Mouse (Mus musculus): ENCODE data around the gene Slc19a2. TPM values are rescaled to one million over a fixed set of nuclear protein-coding genes. Genes with fewer than 3 reads are reported as not detected.

Slc19a2 gene
- polyA plus RNA-seq, 1 experiment from 2014 or later = 26.6 TPM

DNA sequence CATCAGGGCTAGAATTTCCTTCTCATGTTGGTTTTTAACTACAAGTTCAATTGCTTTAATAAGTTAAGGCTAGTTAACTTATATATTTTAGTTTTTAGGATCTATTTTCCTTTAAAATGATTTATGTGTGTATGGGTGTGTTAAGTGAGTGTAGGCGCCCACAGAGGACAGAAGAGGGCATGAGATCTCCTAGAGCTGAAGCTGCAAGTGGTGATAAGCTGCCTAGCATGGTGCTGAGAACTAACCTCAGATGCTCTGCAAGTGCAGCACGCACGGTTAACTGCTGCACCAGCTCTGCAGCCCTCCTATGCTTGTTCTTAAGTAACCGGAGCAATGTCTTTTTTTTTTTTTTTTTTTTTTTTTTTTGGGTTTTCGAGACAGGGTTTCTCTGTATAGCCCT, 47.6 kb downstream of the Slc19a2 start:
- 76% methylated on average over 4 of the region's 5 CpGs for WGBS (ENCODE audit: insufficient replicate concordance)
- Histone ChIP-seq H3K9me3 (replicated peaks) (no peaks in the 10 kb centered on the region), H3K4me3 (no peak overlapping the region), H3K9ac (no peak overlapping the region), H3K27ac (no peak overlapping the region), H3K36me3 (peaks cover 82% of the 10 kb centered on the region), H3K4me2 (no peak overlapping the region), H3K27me3 (replicated peaks) (no peaks in the 10 kb centered on the region), H3K4me1 (no peaks in the 10 kb centered on the region)
- no peak for ATAC-seq

DNA sequence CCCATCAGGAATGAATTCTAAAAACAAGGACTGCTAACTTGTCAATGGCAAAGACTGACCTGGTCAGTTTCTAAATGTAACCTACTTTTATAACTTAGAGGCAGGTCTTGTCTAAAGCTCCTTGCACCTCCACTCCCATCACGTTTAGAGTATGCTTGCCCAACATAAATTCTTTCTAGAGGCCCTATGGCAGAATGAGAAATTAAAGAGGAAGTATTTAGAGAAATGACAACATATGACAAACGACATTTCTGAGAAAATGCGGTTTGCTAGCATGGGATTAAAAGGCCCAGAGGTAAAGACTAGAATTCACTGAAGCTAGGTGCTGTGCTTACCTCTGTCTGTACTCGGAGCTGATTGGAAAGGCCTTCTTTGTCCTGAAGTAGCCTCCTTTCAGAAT, 53.1 kb downstream of the Slc19a2 start:
- no peak for ATAC-seq
- Histone ChIP-seq H3K27me3 (replicated peaks) (no peaks in the 10 kb centered on the region), H3K4me1 (peaks cover 5% of the 10 kb centered on the region), H3K27ac (no peak overlapping the region), H3K9ac (no peak overlapping the region), H3K4me3 (no peak overlapping the region), H3K36me3 (peaks cover 61% of the 10 kb centered on the region), H3K4me2 (no peak overlapping the region), H3K9me3 (replicated peaks) (no peaks in the 10 kb centered on the region)
- WGBS (ENCODE audit: insufficient replicate concordance) = 77% methylated on average over 4 of the region's 4 CpGs

DNA sequence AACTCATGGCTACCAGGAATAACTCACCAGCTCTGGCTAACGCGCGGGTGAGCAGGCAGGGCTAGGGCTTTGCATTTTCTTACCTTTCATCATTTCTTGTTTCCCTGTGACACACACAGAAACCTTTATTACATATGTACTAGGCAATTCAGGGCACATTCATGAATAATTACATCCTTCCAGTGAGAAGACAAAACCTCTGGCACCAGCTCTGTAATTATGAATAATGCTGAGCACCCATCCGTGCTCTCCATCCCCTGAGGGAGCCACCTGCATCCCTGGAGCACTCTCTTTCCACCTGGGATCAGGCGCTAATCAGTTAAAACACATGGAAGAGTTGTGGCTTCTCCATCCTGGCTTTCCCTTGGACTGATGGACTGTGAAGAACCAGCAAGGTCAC, 55.0 kb downstream of the Slc19a2 start, which contains the start of gene Nme7:
Gene Nme7, plus strand, starts transcription at position 301 of the 400 bp plus-strand sequence.
- no peak within 1 kb of the TSS for H3K4me2 ChIP-seq
- H3K9me3 ChIP-seq (replicated peaks) = no peaks in the 10 kb centered on the region
- no peak within 1 kb of the TSS for H3K27ac ChIP-seq
- no peak within 1 kb of the TSS for H3K4me3 ChIP-seq
- peaks cover 14% of the 10 kb centered on the region for H3K4me1 ChIP-seq
- ATAC-seq = no peak
- no peaks in the 10 kb centered on the region for H3K27me3 ChIP-seq (replicated peaks)
- 82% methylated on average over 5 of the region's 5 CpGs for WGBS (ENCODE audit: insufficient replicate concordance)
- no peak within 1 kb of the TSS for H3K9ac ChIP-seq
- H3K36me3 ChIP-seq = peaks cover 44% of the 10 kb centered on the region

DNA sequence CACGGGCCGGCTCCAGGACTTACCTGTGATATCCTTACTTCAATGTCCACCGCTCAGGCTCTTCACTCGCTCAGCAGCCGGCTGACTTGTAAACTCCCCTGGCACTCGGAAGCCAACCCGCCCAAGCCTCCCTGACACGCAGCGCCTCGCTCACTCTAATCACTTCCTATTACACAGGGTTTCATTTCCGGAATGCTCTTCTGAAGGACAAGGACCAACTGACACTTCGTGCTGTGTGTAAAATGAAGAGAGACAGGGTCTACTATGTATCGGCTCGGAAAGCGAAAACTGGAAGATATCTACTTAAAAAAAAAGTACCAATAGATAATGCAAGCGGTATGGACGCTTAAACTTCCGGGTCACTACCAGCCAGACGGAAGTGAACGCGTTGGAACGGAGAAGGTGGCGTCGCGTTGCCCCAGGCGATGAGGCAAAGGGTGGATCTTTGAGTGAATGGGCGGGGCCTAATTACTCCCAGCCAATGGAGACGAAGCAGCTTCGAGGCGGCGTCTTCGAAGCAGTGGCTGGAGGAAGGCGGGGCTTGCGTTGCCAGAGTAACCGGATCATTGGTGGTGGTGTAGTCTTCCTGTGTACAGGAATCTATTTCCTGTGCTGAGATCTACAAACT, 58.4 kb downstream of the Slc19a2 start, which contains the start of gene Blzf1:
Gene Blzf1, minus strand, starts transcription at position 366 of the 628 bp plus-strand sequence.
- H3K36me3 ChIP-seq = peaks cover 11% of the 10 kb centered on the region
- H3K9ac ChIP-seq = peak within 1 kb of the TSS; percentile 82
- H3K27me3 ChIP-seq (replicated peaks) = no peaks in the 10 kb centered on the region
- peak within 1 kb of the TSS; percentile 73 for H3K27ac ChIP-seq
- no peaks in the 10 kb centered on the region for H3K9me3 ChIP-seq (replicated peaks)
- H3K4me1 ChIP-seq = peaks cover 14% of the 10 kb centered on the region
- peak within 1 kb of the TSS; percentile 91 for H3K4me2 ChIP-seq
- H3K4me3 ChIP-seq = peak within 1 kb of the TSS; percentile 82
- ATAC-seq = peak; percentile 99
- WGBS (ENCODE audit: insufficient replicate concordance) = under 1% methylated on average over 35 of the region's 35 CpGs

DNA sequence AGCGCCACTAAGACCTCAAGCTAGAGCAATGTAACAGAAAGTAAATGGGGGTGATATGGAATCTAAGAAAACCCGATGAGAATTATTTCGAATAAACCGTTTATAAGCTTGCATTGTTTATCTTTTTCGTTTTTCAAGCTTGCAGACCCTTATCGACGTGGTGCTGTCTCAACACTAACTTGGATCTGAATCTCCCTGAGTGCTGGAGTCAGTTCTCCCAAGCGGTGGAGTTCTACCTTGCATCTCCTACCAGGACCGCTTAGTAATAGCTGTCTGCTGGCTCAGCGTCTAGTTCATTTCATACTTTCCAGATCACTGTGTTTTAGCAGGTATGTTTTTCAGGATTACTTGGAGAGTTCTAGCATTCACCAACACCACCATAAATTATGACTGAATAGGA, 59.1 kb downstream of the Slc19a2 start:
- ATAC-seq = no peak
- H3K9ac ChIP-seq = peak overlapping the region; percentile 69
- peaks cover 9% of the 10 kb centered on the region for H3K36me3 ChIP-seq
- H3K4me2 ChIP-seq = peak overlapping the region; percentile 91
- no peaks in the 10 kb centered on the region for H3K9me3 ChIP-seq (replicated peaks)
- peak overlapping the region; percentile 41; the same call in 1 of the 2 replicates for H3K27ac ChIP-seq
- no peaks in the 10 kb centered on the region for H3K27me3 ChIP-seq (replicated peaks)
- H3K4me3 ChIP-seq = peak overlapping the region; percentile 82
- H3K4me1 ChIP-seq = peaks cover 14% of the 10 kb centered on the region
- WGBS (ENCODE audit: insufficient replicate concordance) = 12% methylated on average over 10 of the region's 10 CpGs

DNA sequence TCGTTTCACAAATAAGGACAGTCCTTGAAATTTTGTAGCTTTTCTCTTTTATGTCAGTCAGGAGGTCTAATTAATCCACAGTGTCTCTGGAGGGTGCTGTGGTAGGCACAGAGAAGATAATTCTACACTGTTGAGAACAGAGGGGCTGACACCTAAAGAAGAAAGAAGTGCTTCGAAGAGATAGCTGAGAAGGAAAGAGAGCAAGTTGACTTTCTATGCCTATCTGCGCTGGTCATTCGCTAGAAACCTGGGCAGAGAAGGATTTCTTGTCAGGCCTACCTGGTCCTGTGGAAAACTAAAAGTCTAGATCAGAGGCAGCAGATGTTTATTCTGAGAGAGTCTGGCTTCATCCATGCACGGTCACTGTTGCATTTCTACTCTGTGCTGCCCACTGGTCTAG, 65.2 kb downstream of the Slc19a2 start:
- no peaks in the 10 kb centered on the region for H3K9me3 ChIP-seq (replicated peaks)
- H3K27ac ChIP-seq = no peak overlapping the region
- no peak overlapping the region for H3K4me2 ChIP-seq
- H3K4me1 ChIP-seq = peaks cover 13% of the 10 kb centered on the region
- H3K9ac ChIP-seq = no peak overlapping the region
- 78% methylated on average over 5 of the region's 5 CpGs for WGBS (ENCODE audit: insufficient replicate concordance)
- H3K27me3 ChIP-seq (replicated peaks) = no peaks in the 10 kb centered on the region
- H3K4me3 ChIP-seq = no peak overlapping the region
- H3K36me3 ChIP-seq = peaks cover 4% of the 10 kb centered on the region
- ATAC-seq = no peak

Other genes with a start within 250 kb of the Slc19a2 start
- 0.05 TPM in 1 of 2 replicates, not detected in the other for gene Sele, start 200.8 kb upstream of the Slc19a2 start, polyA plus RNA-seq (2016; fragmentation: Nextera tagmentation; extraction: Ambion mirVana)
- 2.0 and 3.2 TPM in 2 replicates for gene Sell, start 187.1 kb upstream of the Slc19a2 start, polyA plus RNA-seq (2016; fragmentation: Nextera tagmentation; extraction: Ambion mirVana)
- gene Selp, start 133.8 kb upstream of the Slc19a2 start, polyA plus RNA-seq (2016; fragmentation: Nextera tagmentation; extraction: Ambion mirVana) = 0.38 and 0.41 TPM in 2 replicates
- gene F5, start 97.2 kb upstream of the Slc19a2 start, polyA plus RNA-seq (2016; fragmentation: Nextera tagmentation; extraction: Ambion mirVana) = 6.2 and 7.0 TPM in 2 replicates
- 5.2 and 5.3 TPM in 2 replicates for gene Ccdc181, start 26.5 kb downstream of the Slc19a2 start, polyA plus RNA-seq (2016; fragmentation: Nextera tagmentation; extraction: Ambion mirVana)
- gene Nme7, start 55.1 kb downstream of the Slc19a2 start, polyA plus RNA-seq (2016; fragmentation: Nextera tagmentation; extraction: Ambion mirVana) = 11.9 and 13.4 TPM in 2 replicates
- gene Blzf1, start 58.4 kb downstream of the Slc19a2 start, polyA plus RNA-seq (2016; fragmentation: Nextera tagmentation; extraction: Ambion mirVana) = 14.8 and 15.8 TPM in 2 replicates
- gene Atp1b1, start 209.3 kb downstream of the Slc19a2 start, polyA plus RNA-seq (2016; fragmentation: Nextera tagmentation; extraction: Ambion mirVana) = 11.4 and 12.8 TPM in 2 replicates

All from liver, embryonic 12.5 days (tissue).